Mouse (Mus musculus) G1E (cell line): Measurements from ENCODE around the gene Hnrnpu.

Source experiments
- CTCF ChIP-seq: IDR thresholded peaks from 2 replicates; pipeline ENCODE4 v1.5.1; 2012; ENCODE audit warnings: low read depth, low read length, inconsistent platforms, mixed read lengths
- GATA1 ChIP-seq: IDR thresholded peaks from 2 replicates; pipeline ENCODE4 v1.6.1; 2012; ENCODE audit warnings: borderline replicate concordance, low read length, inconsistent platforms, mixed read lengths
- TAL1 ChIP-seq: conservative IDR thresholded peaks from 2 replicates; pipeline ENCODE4 v1.6.1; 2012; ENCODE audit warnings: low read depth, low read length, inconsistent platforms, mixed read lengths

DNA sequence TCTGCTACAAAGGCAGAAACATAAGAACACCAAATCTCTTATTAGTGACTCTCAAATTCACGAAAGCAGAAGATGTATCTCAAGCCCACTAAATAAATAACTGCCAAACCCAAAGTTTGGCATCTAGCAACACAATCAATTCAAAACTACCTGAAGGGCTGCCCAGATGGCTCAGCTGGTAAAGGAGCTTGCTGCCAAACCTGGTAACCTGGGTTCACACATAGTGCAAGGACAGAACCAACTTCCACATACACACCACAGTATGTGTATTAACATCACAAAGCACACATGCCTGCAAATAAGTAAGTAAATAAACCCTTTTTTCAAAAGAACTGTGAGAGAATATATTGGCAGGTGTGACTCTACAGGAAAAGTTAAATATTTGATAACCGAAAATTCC lies 23.4 kb downstream of the Hnrnpu start:
- TF ChIP-seq CTCF = no peak
- no peak for TF ChIP-seq TAL1
- no peak for TF ChIP-seq GATA1
